Mouse (Mus musculus) frontal cortex, adult (tissue): ENCODE measurements around the gene Upk2.

Experiments
- ATAC-seq: cut with Nextera tagmentation; 2 replicates; pipeline ENCODE4 v1.9.2; 2017; ENCODE audit warnings: mild to moderate bottlenecking, moderate library complexity, mixed read lengths; ENCODE audit not compliant: low TSS enrichment

The Upk2 gene

GRCm38 (mm10) chr9:44488855-44489381 is 34.1 kb upstream of the Upk2 start:
- no peak for ATAC-seq

DNA sequence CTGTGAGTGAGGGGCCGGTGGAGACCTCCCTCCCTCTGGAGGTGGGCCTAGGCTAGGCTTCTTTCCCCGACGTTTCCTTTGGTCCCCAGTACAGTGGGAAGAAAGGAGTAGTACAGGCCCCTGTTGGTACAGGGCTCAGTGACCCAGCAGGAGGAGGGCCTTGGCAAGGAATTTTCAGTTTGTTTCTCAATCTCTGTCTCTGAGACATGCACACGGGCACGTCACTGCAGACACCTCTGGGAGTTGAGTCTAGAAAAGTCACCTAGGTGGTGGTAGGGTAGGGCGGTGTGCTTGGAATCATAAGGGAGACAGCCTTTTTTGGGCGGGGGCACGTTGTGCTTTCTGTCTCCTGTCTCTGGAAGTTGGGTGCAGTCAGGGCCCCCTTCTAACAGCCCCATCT is 33.6 kb upstream of the Upk2 start:
- ATAC-seq: no peak

DNA sequence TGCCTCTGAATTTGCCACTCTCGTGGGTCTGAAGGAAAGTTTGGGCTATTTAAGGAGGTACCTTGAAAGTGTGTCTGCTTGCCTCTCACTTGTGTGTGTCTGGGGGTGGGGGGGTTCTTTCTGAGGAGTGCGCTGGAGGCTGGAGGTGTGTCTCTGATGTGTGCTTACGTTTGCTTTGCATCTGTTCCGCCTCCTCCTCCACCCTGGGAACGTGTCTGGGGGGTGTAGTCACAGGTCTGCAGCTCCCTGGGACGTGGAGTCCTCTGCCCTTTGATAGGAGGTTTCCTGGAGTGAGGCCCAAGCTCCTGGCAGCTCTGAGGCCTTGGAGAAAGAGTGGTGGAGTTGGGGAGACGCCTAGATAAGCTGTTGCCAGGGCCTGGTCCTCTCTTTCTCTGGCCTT is 32.7 kb upstream of the Upk2 start:
- ATAC-seq: no peak

GRCm38 (mm10) chr9:44486741-44487421 is 32.1 kb upstream of the Upk2 start:
- ATAC-seq: no peak

DNA sequence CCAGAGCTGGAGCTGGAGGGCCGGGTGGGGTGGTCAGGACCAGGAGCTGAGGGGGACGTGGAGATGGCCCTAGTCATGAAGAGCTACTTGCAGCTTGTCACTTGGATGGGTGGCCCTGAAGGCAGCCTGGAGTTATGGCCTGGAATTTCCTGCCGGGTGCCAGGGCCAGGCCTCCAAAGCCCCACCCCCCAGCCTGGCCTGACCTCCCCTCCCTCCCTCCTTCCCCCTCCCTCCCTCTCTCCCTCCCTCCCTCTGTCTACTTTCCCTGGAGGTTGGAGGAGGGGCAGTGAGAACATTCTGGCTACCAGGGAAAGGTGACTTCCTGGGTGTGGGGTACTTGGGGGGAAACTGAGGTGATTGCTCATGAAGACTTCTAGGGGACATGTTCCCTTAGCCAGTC is 31.6 kb upstream of the Upk2 start:
- ATAC-seq: no peak

- ATAC-seq: no peak
These were observed 30.9 kb upstream of the Upk2 start for GRCm38 (mm10) chr9:44485516-44486161.

DNA sequence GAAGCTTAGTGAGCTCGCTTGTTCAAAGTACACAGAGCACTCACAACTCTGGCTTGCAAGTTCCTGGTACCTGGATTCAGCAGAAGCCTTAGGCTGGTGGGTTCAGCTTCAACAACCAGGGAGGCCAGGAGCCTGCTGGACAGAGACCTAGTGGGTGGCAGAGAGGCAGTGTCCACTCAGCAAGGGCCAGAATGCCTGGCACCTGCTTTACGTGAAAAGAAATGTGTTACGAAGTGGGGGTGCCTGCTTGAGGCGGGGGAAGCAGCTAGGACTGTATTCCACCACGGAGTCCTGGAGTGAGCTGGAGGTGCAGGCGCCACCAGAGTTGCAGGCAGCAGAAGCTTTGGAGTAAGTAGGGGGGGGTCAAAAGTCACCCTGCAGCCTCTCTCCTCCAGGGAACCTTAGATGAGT is 30.3 kb upstream of the Upk2 start:
- ATAC-seq: no peak

GRCm38 (mm10) chr9:44484311-44485104 is 29.7 kb upstream of the Upk2 start:
- ATAC-seq: no peak

DNA sequence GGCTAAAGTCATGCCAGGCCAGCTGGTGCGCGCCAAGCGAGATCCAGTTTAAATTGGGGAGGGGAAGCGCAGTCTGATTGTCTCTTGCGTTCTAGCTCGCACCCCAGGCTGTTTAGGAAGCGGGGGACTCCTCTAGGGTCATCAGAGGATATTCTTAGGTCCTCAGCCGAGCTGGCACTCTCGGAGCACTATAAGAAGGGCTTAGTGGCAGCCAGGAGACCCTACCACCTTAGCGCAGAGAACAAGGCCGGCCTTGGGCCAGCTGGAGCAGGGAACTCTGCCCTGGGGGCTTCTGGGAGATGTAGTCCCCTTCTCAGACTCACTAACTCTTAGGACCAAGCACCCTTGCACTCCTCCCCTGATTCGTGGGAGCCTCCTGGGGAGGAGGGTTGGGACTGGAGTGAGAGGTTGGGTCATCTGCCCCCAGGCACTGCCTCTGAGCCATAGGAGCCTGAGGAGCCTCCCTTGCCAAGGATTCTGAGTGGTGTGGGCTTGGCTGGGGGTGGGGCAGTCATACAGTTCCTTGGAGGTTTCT is 28.8 kb upstream of the Upk2 start:
- ATAC-seq: no peak

DNA sequence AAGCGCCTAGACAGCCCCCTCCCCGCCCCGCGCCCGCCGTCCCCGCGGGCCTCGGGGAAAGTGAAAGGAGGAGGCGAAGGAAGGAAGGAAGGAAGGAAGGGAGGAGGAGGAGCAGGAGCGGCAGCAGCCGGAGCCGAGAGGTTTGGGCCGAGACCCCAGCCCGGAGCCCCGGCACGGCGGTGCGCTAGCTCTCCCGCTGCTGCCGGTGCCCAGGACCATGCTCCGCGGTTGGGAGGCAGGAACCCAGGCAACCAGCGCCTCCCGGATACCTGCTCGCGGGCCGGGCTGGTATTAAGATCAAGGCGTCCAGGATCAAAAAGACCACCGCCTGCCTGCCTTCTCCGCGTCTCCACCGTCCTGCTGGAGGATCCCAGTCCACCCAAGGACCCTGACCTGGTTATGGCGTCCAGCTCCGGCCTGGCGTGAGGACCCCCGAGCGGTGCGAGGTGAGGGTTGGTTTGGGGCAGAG is 28.3 kb upstream of the Upk2 start:
- ATAC-seq: no peak

DNA sequence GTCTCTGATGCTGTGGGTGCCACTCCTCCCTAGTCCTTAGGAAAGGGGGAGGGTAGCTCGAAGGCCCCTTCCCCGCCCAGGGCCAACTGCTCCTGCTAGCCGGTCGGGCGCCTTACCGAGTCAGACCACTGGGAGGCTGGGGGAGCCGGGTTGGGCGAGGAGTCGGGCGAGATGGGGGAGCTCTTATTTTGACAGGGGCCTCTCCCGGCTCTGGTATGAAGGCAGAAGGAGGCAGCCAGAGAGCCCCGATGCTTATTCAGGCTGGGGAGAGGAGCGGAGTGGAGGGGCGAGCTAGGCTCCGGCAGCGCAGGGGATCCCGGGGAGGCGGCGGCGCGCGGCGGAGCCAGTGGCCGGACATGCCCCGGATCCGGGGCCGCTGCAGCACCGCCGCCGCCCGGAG is 27.8 kb upstream of the Upk2 start, which contains the start of gene Bcl9l:
TSS of gene Bcl9l (plus strand) at position 274 of the 400 bp plus-strand sequence.
- peak; percentile 57 for ATAC-seq

DNA sequence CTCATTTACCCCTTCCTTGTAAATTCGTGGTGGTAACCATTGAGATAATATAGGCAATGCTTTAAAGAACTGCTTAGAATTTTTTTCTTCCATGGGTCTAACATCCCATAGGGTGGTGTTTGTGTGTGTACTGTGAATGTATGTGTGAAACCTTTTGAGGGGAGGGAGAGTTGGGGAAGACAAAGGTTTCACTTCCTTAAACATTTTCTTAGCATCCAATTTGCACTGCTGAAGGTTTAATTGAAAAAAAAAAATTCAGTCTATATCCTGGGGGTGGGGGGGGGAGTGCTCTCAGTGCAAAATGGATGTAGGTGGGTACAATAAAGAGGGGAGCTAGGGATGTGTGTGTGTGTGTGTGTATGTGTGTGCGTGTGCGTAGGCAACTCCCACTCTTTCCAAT is 27.3 kb upstream of the Upk2 start:
- no peak for ATAC-seq

DNA sequence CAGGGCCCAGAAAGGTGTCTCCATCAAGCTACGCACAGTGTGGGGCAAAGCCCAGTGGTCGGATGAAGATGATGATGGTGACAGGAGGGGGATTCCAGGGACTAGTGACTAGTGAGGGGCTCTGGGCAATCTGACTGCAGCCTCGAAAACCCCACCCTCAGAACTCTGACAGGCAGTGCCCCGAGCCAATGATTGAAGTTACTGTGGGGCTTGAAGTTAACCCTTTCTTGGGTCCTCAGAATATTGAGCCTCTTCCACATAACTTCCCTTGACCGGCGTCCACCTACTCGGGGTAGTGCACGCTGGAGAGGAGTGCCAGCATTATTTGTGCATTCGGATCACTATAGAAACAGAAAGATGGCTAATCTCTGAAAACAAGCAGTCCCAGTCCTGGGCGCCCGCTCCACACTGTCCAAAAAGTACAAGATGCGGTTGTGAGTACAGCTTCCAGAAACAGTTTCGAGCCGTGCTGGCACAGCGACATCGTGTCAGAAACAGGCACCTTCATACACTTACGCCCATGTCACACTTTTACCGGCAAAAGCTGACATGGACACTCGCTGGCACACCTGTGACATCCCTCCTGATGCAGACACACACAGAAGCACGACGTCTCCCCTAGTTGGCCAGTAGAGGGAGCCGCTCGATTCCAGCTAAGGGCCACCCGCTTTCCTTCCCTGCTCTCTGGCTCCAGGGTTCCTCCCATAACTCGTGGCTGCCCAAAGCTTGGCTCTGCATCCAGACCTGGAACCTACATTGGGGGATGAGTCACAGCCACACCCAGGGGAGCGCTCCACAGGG is 25.1 kb upstream of the Upk2 start:
- ATAC-seq: peak; percentile 71

GRCm38 (mm10) chr9:44478959-44479605 is 24.3 kb upstream of the Upk2 start:
- peak; percentile 15; the same call in 1 of the 2 replicates for ATAC-seq

- ATAC-seq: no peak
These were observed 23.6 kb upstream of the Upk2 start for GRCm38 (mm10) chr9:44478229-44478921.

DNA sequence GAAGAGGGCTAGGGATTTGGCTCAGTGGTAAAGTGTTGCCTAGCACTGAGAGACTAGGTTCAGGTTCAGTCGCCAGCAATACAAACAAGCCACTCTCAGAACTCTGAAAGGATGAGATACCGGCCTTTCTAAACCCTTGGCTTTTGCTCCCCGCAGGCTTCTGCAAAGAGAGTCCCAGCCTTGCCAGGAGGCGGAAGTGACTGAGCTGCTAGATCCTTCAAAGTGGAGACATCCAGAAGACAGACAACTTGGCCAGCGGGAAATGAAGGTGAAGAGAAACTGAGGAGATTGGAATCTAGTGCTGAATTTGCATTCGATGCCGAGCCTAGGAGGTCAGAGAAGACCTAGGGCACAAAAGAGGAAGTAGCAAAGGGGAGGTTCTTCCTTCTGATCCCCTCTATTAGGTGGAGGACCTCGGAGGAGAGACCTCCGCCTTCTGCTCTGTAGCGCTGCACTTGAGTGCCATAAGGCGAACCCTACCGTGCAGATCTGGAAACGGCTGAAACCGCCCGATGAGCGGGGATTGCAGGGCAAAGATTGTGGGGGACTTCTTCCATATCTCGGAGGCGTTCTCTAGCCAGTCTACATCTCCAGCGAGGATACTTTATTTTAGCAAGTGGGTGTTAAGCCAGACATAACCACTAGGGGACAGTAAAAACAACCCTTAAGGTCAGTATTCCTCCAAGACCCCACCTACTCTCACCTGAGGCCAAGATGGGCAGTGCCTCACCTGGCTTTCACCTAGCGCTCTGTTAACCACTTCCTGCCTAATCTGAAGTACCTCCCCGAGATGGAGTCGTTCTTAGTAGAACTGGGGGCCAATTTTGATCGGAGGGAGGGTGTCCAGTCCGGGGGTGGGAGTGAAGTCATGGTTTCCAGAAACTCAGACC is 22.8 kb upstream of the Upk2 start:
- ATAC-seq: no peak

GRCm38 (mm10) chr9:44475936-44476335 is 21.2 kb upstream of the Upk2 start:
- no peak for ATAC-seq

DNA sequence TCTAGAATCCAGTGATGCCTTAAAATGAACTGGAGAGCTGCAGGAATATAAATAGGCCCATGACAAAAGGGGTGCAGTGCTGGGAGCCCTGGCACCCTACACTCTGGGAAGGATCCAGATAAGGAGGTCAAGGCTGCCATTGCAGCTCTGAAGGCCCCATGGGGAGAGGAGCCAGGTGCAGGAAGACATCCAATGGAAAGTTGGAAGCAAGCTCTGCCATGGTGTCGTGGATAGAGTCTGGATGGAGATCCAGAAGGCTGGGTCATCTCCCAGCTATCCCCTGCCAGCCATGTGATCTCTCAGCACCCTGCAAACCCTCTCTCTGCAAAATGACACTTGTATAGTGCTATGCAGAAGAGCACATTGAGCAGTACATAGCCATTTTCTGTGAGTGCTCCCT is 19.6 kb upstream of the Upk2 start:
- no peak for ATAC-seq

DNA sequence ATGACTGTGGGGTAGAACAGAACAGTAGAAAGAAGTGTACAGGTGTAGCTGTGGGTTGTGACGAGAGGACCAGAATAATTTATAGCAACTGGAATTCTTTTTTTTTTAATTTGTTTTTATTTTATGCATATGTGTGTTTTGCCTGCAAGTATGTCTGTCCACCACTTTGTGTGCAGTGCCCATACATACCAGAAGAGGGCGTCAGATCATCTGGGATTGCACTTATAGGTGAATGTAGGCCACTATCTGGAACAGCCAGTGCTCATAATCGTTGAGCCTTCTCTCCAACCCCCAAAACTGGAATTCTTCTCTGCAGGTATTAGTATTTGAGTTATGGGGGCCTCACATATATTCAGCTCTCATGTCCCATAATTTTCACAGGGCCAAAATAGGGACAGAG is 18.4 kb upstream of the Upk2 start:
- ATAC-seq: no peak
